Mouse (Mus musculus) thymus, adult 2 months (tissue): ENCODE measurements around the gene Fam131a.

ENCODE experiments used
- CTCF ChIP-seq: fragments of 200-500 bp; IDR thresholded peaks from 2 replicates; pipeline ENCODE4 v1.5.1; 2012; ENCODE audit warnings: mild to moderate bottlenecking, control low read depth, low read length, moderate library complexity, borderline replicate concordance; ENCODE audit not compliant: control insufficient read depth, poor library complexity, insufficient read depth; ENCODE audit errors: extremely low read depth
- POLR2A ChIP-seq: fragments of 200-500 bp; IDR thresholded peaks from 2 replicates; pipeline ENCODE4 v1.6.1; 2012; ENCODE audit warnings: mild to moderate bottlenecking, low read length, control low read depth, moderate library complexity; ENCODE audit not compliant: control insufficient read depth, poor library complexity, insufficient read depth; ENCODE audit errors: extremely low read depth

DNA sequence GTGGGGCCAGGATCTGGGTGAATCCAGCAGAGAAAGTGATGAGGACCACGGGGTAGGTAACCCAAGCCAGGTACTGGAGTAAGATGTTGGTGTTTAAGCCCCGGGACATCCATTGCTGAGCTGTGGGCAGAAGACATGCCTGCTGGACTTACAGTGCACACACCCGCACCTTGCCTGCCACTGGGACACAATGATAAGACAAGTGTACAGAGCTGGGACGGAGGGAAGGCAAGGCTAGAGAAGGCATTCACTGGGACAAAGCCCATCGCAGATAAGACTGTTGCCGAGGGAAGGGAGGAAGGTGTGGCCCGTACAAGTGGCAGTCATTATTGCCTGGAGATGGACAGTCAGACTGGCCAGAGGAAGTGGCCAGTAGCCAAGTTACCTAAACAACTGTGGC lies 19.8 kb downstream of the Fam131a start:
- TF ChIP-seq CTCF (no peak), POLR2A (no peak)
